Mouse (Mus musculus) liver, embryonic 14.5 days (tissue): ENCODE data around the gene Cnot6.

ENCODE experiments used
- CTCF ChIP-seq: IDR thresholded peaks from 2 replicates; pipeline ENCODE4 v1.5.1; 2016; ENCODE audit warnings: antibody characterized with exemption, low read depth, control low read depth
- EP300 ChIP-seq: IDR thresholded peaks from 2 replicates; pipeline ENCODE4 v1.6.1; 2016; ENCODE audit warnings: antibody characterized with exemption, low read depth

- TF ChIP-seq CTCF (no peak), EP300 (no peak)
Measured at GRCm38 (mm10) chr11:49626748-49627147, 85.8 kb downstream of the Cnot6 start.
